Mouse (Mus musculus) erythroblast, embryonic 14.5 days (primary cell): ENCODE results near the gene Tnpo1.

Experiments used
- GATA1 ChIP-seq: IDR thresholded peaks from 2 replicates; pipeline ENCODE4 v1.6.1; 2012; ENCODE audit warnings: low read length, inconsistent platforms, mixed read lengths
- TAL1 ChIP-seq: IDR thresholded peaks from 3 replicates; pipeline ENCODE4 v1.6.1; 2012; ENCODE audit warnings: low read length, inconsistent platforms, mixed read lengths

DNA sequence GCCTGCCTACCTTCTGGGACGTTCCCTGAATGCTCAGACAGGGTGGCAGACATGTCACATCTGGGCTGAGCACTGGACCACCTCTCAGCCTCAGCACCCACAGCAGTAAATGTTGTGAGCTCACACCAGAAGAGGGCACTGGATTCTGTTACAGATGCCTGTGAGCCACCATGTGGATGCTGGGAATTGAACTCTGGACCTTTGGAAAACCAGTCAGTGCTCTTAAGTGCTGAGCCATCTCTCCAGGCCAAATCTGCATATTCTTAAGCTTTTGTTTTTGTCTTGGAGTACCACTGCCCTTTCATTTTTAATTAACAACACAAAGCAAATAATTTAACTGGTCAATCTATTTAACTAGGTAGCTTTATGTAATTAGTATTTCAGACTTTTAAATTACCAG is 44.2 kb downstream of the Tnpo1 start:
- TF ChIP-seq TAL1 (no peak), GATA1 (no peak)
